Mouse (Mus musculus) intestine, embryonic 14.5 days (tissue): ENCODE measurements around the gene Pabpc1l. TPM values are rescaled to one million over a fixed set of nuclear protein-coding genes. Genes with fewer than 3 reads are reported as not detected.

Source experiments
- ATAC-seq: fragments of 200-750 bp; cut with Nextera tagmentation; replicated peaks from 2 replicates; pipeline ENCODE4 v1.8.0; 2017; ENCODE audit warnings: low read depth, moderate number of reproducible peaks, moderate TSS enrichment, moderate library complexity; ENCODE audit not compliant: low FRiP score, low TSS enrichment
- DNase-seq: peaks from one replicate; pipeline ENCODE4 v3.0.0-alpha.2; 2018; ENCODE audit warnings: low spot score
- H3K27ac ChIP-seq: fragments of 300-500 bp; sonication (generic); 2 replicates; pipeline ENCODE4 v1.5.1; 2014; ENCODE audit warnings: low read depth, mild to moderate bottlenecking, control low read depth
- H3K27me3 ChIP-seq: fragments of 300-500 bp; sonication (generic); replicated peaks from 2 replicates; pipeline ENCODE4 v1.6.1; 2014; ENCODE audit warnings: low read length, control low read depth; ENCODE audit not compliant: control insufficient read depth, insufficient read depth
- H3K36me3 ChIP-seq: fragments of 300-500 bp; sonication (generic); 2 replicates; pipeline ENCODE4 v1.6.1; 2014; ENCODE audit warnings: low read length, control low read depth; ENCODE audit not compliant: control insufficient read depth, insufficient read depth
- H3K4me1 ChIP-seq: fragments of 300-500 bp; sonication (generic); replicated peaks from 2 replicates; pipeline ENCODE4 v1.6.1; 2014; ENCODE audit warnings: low read length, control low read depth, mixed read lengths; ENCODE audit not compliant: control insufficient read depth, insufficient read depth
- H3K4me2 ChIP-seq: fragments of 300-500 bp; sonication (generic); 2 replicates; pipeline ENCODE4 v1.6.1; 2014; ENCODE audit warnings: low read length
- H3K4me3 ChIP-seq: fragments of 300-500 bp; sonication (generic); 2 replicates; pipeline ENCODE4 v1.5.1; 2014; ENCODE audit warnings: low read depth, low read length, control low read depth, mixed read lengths
- H3K9ac ChIP-seq: fragments of 300-500 bp; sonication (generic); 2 replicates; pipeline ENCODE4 v1.6.1; 2014; ENCODE audit warnings: mild to moderate bottlenecking, low read length
- H3K9me3 ChIP-seq: fragments of 300-500 bp; sonication (generic); 2 replicates; pipeline ENCODE4 v1.6.1; 2016; ENCODE audit warnings: low read length, control low read depth; ENCODE audit not compliant: control insufficient read depth
- WGBS: fragments of 180-500 bp; shearing (Covaris S2); extraction: QIAGEN DNeasy Blood & Tissue Kit; methylation state at CpG from one replicate; pipeline ENCODE4 v1.1.7; 2014; 5-methylcytosine and 5-hydroxymethylcytosine counted together
- polyA plus RNA-seq: library from polyadenylated mRNA; unstranded; fragments of >200 nt; fragmentation: Nextera tagmentation; extraction: Ambion mirVana; gene quantifications from 2 replicates; pipeline ENCODE4 v1.2.1, GENCODE M21; 2014

Pabpc1l gene
- polyA plus RNA-seq, 1 experiment from 2014 or later: 1.5 TPM

GRCm38 (mm10) chr2:164072109-164072508, 46.9 kb downstream of the Pabpc1l start:
- Histone ChIP-seq H3K27me3 (no peaks in the 10 kb centered on the region), H3K4me2 (no peak overlapping the region), H3K4me1 (peaks cover 26% of the 10 kb centered on the region), H3K9me3 (no peaks in the 10 kb centered on the region), H3K27ac (no peak overlapping the region), H3K4me3 (no peak overlapping the region), H3K9ac (no peak overlapping the region), H3K36me3 (no peaks in the 10 kb centered on the region)
- 63% methylated on average over 2 of the region's 2 CpGs for WGBS
- ATAC-seq (no peak), DNase-seq (no peak)

GRCm38 (mm10) chr2:164073120-164073519, 47.9 kb downstream of the Pabpc1l start:
- no peak overlapping the region for H3K4me3 ChIP-seq
- no peak overlapping the region for H3K27ac ChIP-seq
- no peaks in the 10 kb centered on the region for H3K9me3 ChIP-seq
- WGBS: 86% methylated on average over 7 of the region's 7 CpGs
- no peak overlapping the region for H3K4me2 ChIP-seq
- H3K4me1 ChIP-seq: peaks cover 26% of the 10 kb centered on the region
- H3K27me3 ChIP-seq: no peaks in the 10 kb centered on the region
- no peak overlapping the region for H3K9ac ChIP-seq
- ATAC-seq: no peak
- no peak for DNase-seq
- no peaks in the 10 kb centered on the region for H3K36me3 ChIP-seq

GRCm38 (mm10) chr2:164073918-164074578, 48.8 kb downstream of the Pabpc1l start:
- WGBS: under 1% methylated on average over 48 of the region's 48 CpGs
- peak overlapping the region; percentile 95 for H3K4me2 ChIP-seq
- ATAC-seq (peak; percentile 83), DNase-seq (peak; percentile 98)
- H3K36me3 ChIP-seq: no peaks in the 10 kb centered on the region
- 0 out of 2 replicates have a peak overlapping the region, but pooled peaks have one; percentile 6 for H3K27ac ChIP-seq
- H3K4me1 ChIP-seq: peaks cover 21% of the 10 kb centered on the region
- peak overlapping the region; percentile 60 for H3K9ac ChIP-seq
- H3K27me3 ChIP-seq: no peaks in the 10 kb centered on the region
- no peaks in the 10 kb centered on the region for H3K9me3 ChIP-seq
- H3K4me3 ChIP-seq: peak overlapping the region; percentile 96

GRCm38 (mm10) chr2:164075088-164075487, 49.8 kb downstream of the Pabpc1l start:
- 46% methylated on average over 5 of the region's 5 CpGs for WGBS
- Histone ChIP-seq H3K36me3 (peaks cover 9% of the 10 kb centered on the region), H3K4me3 (peak overlapping the region; percentile 96), H3K27me3 (no peaks in the 10 kb centered on the region), H3K9me3 (no peaks in the 10 kb centered on the region), H3K4me2 (peak overlapping the region; percentile 95), H3K27ac (no peak overlapping the region), H3K9ac (peak overlapping the region; percentile 60), H3K4me1 (peaks cover 12% of the 10 kb centered on the region)
- ATAC-seq: no peak
- no peak for DNase-seq

- 86% methylated on average over 8 of the region's 8 CpGs for WGBS
- no peak for ATAC-seq
These were observed 51.7 kb downstream of the Pabpc1l start for GRCm38 (mm10) chr2:164076874-164077425.

GRCm38 (mm10) chr2:164077875-164078274, 52.6 kb downstream of the Pabpc1l start:
- Histone ChIP-seq H3K36me3 (peaks cover 36% of the 10 kb centered on the region), H3K9me3 (no peaks in the 10 kb centered on the region), H3K27me3 (no peaks in the 10 kb centered on the region), H3K4me3 (no peak overlapping the region), H3K4me2 (no peak overlapping the region), H3K9ac (no peak overlapping the region), H3K4me1 (peaks cover 12% of the 10 kb centered on the region), H3K27ac (no peak overlapping the region)
- ATAC-seq (no peak), DNase-seq (no peak)
- 79% methylated on average over 5 of the region's 5 CpGs for WGBS

More at GRCm38 (mm10) chr2:164076874-164077425, 51.7 kb downstream of the Pabpc1l start:
- no peak for DNase-seq
- H3K36me3 ChIP-seq: peaks cover 28% of the 10 kb centered on the region
- H3K9ac ChIP-seq: no peak overlapping the region
- H3K27me3 ChIP-seq: no peaks in the 10 kb centered on the region
- H3K4me1 ChIP-seq: peaks cover 12% of the 10 kb centered on the region
- H3K4me2 ChIP-seq: no peak overlapping the region
- H3K27ac ChIP-seq: no peak overlapping the region
- no peak overlapping the region for H3K4me3 ChIP-seq
- no peaks in the 10 kb centered on the region for H3K9me3 ChIP-seq

GRCm38 (mm10) chr2:164079488-164079887, 54.2 kb downstream of the Pabpc1l start:
- H3K27me3 ChIP-seq: no peaks in the 10 kb centered on the region
- H3K9ac ChIP-seq: no peak overlapping the region
- peaks cover 51% of the 10 kb centered on the region for H3K36me3 ChIP-seq
- WGBS: 84% methylated on average over 6 of the region's 6 CpGs
- DNase-seq (no peak), ATAC-seq (no peak)
- H3K4me1 ChIP-seq: peaks cover 11% of the 10 kb centered on the region
- H3K27ac ChIP-seq: no peak overlapping the region
- no peak overlapping the region for H3K4me2 ChIP-seq
- no peaks in the 10 kb centered on the region for H3K9me3 ChIP-seq
- H3K4me3 ChIP-seq: no peak overlapping the region

- H3K4me1 ChIP-seq: no peaks in the 10 kb centered on the region
- no peak overlapping the region for H3K4me3 ChIP-seq
- no peak overlapping the region for H3K27ac ChIP-seq
- 95% methylated on average over 10 of the region's 10 CpGs for WGBS
- no peaks in the 10 kb centered on the region for H3K27me3 ChIP-seq
- peaks cover 67% of the 10 kb centered on the region for H3K36me3 ChIP-seq
- no peaks in the 10 kb centered on the region for H3K9me3 ChIP-seq
- ATAC-seq (no peak), DNase-seq (no peak)
- H3K9ac ChIP-seq: no peak overlapping the region
- H3K4me2 ChIP-seq: no peak overlapping the region
These were observed 56.3 kb downstream of the Pabpc1l start for GRCm38 (mm10) chr2:164081577-164081976.

GRCm38 (mm10) chr2:164082175-164082574, 56.9 kb downstream of the Pabpc1l start:
- ATAC-seq: no peak
- no peak for DNase-seq
- H3K27me3 ChIP-seq: no peaks in the 10 kb centered on the region
- no peak overlapping the region for H3K4me2 ChIP-seq
- H3K36me3 ChIP-seq: peaks cover 73% of the 10 kb centered on the region
- 85% methylated on average over 10 of the region's 10 CpGs for WGBS
- no peaks in the 10 kb centered on the region for H3K9me3 ChIP-seq
- H3K27ac ChIP-seq: no peak overlapping the region
- H3K4me1 ChIP-seq: no peaks in the 10 kb centered on the region
- H3K4me3 ChIP-seq: no peak overlapping the region
- no peak overlapping the region for H3K9ac ChIP-seq
